Mouse (Mus musculus) embryonic fibroblast, embryonic 13.5 days (primary cell): ENCODE results near the gene Alox5ap. TPM values are rescaled to one million over a fixed set of nuclear protein-coding genes. Genes with fewer than 3 reads are reported as not detected.

Experiments
- H3K27ac ChIP-seq: 2 replicates; pipeline ENCODE4 v1.5.1; 2012; ENCODE audit warnings: low read length, control low read depth, inconsistent platforms; ENCODE audit not compliant: insufficient read depth
- H3K4me1 ChIP-seq: 2 replicates; pipeline ENCODE4 v1.6.1; 2011; ENCODE audit warnings: low read length; ENCODE audit not compliant: control insufficient read depth, insufficient read depth
- H3K4me3 ChIP-seq: 2 replicates; pipeline ENCODE4 v1.5.1; 2011; ENCODE audit warnings: mild to moderate bottlenecking, control low read depth, low read length; ENCODE audit not compliant: insufficient read depth
- CTCF ChIP-seq: IDR thresholded peaks from 2 replicates; pipeline ENCODE4 v1.5.1; 2011; ENCODE audit warnings: mild to moderate bottlenecking, control low read depth, low read length, moderate library complexity, borderline replicate concordance; ENCODE audit not compliant: insufficient read depth
- POLR2A ChIP-seq: IDR thresholded peaks from 2 replicates; pipeline ENCODE4 v1.6.1; 2011; ENCODE audit warnings: low read depth, mild to moderate bottlenecking, control low read depth, low read length, moderate library complexity
- polyA plus RNA-seq: library from polyadenylated mRNA; stranded (reverse); fragments of >200 nt; gene quantifications from 2 replicates; pipeline ENCODE4 v1.2.4, GENCODE M21; 2011; ENCODE audit warnings: low read depth; ENCODE audit not compliant: missing spikeins, insufficient read length

Gene Alox5ap
- polyA plus RNA-seq, 1 experiment = 6.0 TPM

DNA sequence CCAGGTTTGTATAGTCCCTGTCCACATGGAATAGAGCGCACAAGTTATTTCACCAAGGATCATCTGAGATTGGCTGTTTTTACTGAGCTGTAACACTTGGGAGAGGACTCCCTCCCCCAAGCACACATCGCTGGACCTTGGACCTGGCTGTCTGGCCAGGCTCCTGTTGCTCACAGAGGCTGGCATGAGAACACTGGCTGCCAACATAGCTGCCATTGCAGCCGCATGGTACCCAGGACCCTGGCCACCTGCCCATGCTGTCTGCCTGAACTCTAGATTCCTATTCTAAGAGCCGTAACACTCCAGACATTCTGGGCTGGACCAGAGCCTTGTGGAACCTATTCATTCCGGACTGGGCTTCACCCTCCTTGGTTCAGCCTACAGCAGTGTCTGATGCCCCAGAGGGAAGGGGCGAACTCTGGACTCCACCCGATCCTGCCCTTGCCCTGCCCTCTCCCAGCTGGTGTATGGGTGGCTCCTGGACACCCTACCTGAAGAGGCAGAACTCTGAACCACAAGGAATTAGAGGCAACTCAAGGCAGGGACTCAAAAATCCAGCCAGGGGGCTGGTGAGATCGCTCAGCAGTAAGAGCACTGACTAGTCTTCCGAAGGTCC, 58.5 kb downstream of the Alox5ap start:
- Histone ChIP-seq H3K27ac (peak overlapping the region; percentile 53), H3K4me1 (peaks cover 16% of the 10 kb centered on the region), H3K4me3 (no peak overlapping the region)
- TF ChIP-seq CTCF (no peak), POLR2A (no peak)

DNA sequence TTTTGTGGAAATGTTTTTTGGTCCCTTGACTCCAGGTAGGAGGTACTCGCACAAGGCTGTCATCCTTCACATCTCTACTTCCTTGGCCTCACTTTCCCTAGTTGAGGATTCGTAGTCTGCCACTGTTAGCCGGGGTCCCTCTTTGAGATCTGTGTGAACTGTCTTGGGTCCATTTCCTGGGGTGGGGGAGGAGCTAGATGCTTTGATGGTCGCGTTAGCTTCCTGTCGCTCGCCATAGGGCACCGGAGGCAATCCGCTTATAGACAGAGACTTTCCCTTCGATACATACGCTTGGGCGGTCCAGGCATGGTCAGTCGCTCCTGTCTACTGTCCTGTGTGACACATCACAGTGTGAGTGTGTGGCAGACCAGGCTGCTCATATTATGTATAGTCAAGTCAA, 60.2 kb downstream of the Alox5ap start:
- TF ChIP-seq POLR2A (no peak), CTCF (no peak)
- peaks cover 13% of the 10 kb centered on the region for H3K4me1 ChIP-seq
- H3K27ac ChIP-seq = no peak overlapping the region
- no peak overlapping the region for H3K4me3 ChIP-seq

DNA sequence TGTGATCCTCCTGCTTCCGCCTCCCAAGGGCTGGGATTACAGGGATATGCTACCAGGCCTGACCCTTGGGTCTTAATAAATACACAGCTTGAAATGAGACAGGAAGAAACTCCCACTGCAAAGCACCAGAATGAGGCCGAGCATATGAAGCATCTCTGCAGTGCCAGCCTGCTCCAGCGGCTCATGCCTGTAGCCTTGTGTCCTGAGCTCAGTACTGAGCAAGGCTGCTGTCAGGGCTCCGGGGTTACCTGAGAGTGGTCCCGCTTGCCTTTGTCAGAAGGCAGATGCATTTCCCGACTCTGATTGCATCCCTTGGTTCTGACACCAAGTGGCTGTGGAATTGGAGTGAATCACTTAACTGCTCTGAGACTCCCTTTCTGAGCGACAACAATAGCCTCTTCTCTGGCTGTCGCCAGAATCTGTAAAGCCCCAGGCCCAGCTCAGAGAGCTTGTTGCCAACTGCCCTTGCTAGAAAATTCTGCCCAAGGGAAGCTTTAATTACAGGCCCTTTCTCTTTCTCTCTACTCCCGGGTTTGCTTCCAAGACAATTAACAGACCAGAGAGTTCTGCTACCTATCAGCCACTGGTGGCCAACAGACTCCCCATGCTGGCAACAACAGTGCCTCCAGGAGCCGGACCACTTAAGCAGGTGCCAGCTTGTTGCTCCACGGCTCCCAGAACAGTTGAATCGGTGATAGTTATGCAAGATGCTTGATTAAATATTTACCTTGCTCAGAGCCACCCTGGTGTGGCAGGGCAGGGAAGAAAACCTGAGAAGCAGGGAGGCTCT, 64.7 kb downstream of the Alox5ap start:
- TF ChIP-seq CTCF (no peak), POLR2A (no peak)
- Histone ChIP-seq H3K4me3 (no peak overlapping the region), H3K4me1 (peaks cover 5% of the 10 kb centered on the region; the same call in 1 of the 2 replicates), H3K27ac (no peak overlapping the region)

DNA sequence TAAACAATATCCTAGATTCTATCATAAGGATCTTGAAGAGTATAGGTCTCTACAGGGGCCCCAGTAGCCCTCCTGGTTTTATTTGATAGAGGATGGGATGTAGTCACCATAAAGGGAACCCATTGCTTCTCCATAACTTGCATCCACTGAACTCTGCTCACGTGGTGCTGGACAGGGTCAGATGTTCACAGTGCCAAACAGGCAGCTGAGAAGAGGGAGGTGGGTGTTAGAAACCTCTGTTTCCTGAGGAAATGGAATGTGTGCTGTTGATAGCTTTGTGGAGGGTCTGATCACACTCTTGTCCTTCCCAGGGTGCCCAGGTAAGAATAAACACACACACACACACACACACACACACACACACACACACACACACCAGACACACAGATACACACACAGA, 66.0 kb downstream of the Alox5ap start:
- no peak overlapping the region for H3K27ac ChIP-seq

DNA sequence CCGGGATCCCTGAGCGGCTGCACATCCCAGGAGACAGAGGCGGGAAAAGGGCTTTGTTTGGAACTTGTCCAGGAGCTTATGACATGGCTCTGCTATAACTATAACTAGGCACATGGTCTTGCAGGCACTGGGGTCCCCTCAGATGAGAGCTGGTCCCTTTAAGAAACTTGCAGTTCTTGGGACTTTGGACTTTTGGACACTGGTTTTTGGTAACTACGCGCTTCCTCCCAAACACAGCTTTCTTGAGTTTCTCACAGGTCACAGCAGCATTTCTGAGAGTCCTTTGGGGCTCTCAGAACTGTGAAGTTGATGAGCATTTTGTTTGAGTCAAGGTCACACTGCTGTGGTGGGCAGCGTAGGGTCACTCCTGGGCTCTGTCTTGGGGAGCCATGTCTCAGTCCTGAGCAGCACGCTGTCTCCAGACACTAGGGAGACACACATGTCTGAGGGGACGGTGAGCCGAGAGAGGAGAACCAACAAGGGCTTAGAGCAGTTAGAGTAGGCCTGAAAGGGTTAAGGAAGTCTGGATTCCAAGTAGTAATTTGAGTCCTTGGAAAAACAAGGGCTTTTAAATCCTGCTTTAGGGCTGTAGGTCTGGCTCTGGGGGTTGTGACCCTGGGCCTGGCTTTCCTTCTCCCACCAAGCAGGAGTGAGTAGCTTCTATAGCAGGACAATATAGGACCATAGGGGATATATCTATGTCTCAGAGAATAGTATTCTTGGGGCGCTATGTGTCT, 67.0 kb downstream of the Alox5ap start:
- H3K4me3 ChIP-seq = no peak overlapping the region

More for the DNA sequence above, 66.0 kb downstream of the Alox5ap start:
- peaks cover 5% of the 10 kb centered on the region; the same call in 1 of the 2 replicates for H3K4me1 ChIP-seq
- H3K4me3 ChIP-seq = no peak overlapping the region
- no peak for TF ChIP-seq CTCF
- no peak for TF ChIP-seq POLR2A

DNA sequence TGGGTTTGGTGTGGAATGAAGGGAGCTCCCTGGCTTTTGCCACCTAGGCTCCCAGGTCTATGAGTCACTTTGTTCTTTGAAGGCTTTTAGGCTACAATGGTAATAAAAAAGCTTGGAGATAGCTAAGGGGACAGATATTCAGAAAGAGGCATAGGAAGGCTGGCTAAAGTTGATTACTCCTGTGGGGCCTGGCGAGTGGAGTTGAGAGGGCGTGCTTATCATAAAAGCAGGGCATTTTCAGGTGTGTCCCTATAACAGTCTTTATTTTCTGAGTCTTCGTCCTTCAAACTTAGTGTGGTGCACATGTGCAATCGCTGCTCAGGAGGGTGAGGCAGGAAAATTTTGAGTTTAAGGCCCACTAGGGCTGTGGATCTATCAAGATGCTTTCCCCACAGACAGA, 68.2 kb downstream of the Alox5ap start:
- Histone ChIP-seq H3K4me3 (no peak overlapping the region), H3K4me1 (peaks cover 5% of the 10 kb centered on the region; the same call in 1 of the 2 replicates), H3K27ac (no peak overlapping the region)
- TF ChIP-seq CTCF (no peak), POLR2A (no peak)

More for the DNA sequence above, 67.0 kb downstream of the Alox5ap start:
- no peak for TF ChIP-seq CTCF
- TF ChIP-seq POLR2A = no peak
- peaks cover 5% of the 10 kb centered on the region; the same call in 1 of the 2 replicates for H3K4me1 ChIP-seq
- peak overlapping the region; percentile 16; the same call in 1 of the 2 replicates for H3K27ac ChIP-seq

DNA sequence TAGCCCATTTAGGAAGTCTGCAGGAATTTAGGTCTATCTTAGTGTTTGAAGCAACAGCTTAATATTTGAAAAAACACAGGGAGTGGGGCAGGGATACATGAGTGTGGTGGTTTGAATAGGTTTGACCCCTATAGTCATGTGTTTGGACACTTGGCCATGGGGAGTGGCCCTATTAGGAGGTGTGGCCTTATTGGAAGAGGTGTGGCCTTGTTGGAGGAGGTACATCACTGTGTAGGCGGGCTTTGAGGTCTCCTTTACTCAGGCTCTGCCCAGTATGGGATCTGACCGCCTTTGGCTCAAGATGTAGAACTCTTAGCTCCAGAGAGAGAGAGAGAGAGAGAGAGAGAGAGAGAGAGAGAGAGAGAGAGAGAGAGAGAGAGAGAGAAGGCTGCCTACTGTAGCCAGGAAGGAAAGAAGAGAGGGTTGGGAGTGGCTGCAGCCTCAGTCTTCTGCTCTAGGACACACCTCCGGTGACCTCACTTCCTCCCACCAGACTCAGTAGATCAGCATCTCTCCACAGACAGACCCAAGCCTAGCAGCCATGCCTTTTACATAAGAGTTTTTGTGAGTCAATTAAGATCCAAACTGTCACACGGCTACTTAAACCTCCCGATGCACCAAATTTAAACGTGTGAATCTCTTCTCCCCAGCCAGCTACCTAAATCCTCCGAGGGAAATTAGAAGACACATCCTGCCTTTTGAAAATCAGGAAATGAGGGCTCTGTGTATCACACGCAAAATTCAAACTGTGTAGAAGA, 69.6 kb downstream of the Alox5ap start:
- Histone ChIP-seq H3K4me1 (peaks cover 6% of the 10 kb centered on the region; the same call in 1 of the 2 replicates), H3K27ac (no peak overlapping the region), H3K4me3 (no peak overlapping the region)
- TF ChIP-seq POLR2A = no peak
- no peak for TF ChIP-seq CTCF

DNA sequence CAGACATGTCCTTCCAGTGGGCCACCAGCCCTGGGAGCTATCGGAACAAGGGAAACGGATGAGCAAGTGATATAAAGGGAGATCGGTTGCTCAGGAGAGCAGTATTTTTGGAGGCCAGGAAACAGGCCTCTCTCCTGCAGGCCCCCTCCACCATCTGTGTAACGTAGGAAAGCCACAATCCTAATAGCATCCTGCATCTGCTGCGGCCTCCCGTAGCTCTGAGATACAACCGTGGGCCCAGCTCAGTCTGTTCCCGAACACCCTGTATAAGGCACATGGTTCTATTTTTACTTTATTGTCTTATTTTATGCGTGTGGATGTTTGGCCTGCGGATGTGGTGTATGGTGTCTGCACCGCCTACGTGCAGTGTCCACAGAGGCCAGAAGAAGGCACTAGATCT, 70.4 kb downstream of the Alox5ap start:
- TF ChIP-seq POLR2A (no peak), CTCF (no peak)
- Histone ChIP-seq H3K4me3 (no peak overlapping the region), H3K4me1 (peaks cover 6% of the 10 kb centered on the region; the same call in 1 of the 2 replicates), H3K27ac (no peak overlapping the region)

DNA sequence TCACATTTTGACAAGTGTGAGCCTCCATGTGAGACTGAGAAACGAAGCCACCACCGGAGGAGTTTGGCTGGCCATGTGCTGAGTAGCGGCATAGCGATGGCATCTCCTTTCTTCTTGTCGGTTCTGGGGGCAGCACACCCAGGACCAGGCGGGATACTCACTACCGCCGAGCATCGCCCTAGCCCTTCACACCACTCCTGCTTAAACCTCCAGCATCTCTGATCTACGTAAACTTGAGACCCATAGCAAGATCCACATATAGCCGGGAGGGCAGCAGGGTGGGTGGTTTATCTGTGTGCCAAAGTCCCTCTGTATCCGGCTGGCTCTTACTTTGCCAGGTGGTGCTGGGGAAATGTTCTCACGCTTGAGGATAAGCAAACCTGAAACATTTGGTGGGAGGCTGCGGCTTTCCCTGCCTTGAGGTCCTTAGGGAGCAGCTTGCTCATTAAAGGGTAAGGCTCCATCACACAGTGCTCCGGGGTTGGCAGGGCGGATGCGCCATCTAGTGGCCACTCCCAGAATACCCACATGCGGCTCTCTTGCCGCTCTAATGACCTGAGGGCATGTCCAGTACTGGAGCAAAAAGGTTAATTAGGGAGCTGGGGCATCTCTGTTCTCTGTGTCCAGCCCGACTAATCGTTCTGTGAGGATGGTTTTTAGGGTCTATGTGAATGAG, 71.1 kb downstream of the Alox5ap start:
- Histone ChIP-seq H3K4me3 (no peak overlapping the region), H3K27ac (no peak overlapping the region), H3K4me1 (peaks cover 6% of the 10 kb centered on the region; the same call in 1 of the 2 replicates)
- TF ChIP-seq CTCF (peak; percentile 80), POLR2A (no peak)
